Mouse (Mus musculus): ENCODE results near the gene Oas1a.
"Not testable (repeated sequence)": the region's sequence is repeated elsewhere in the genome, so short reads cannot be mapped to it uniquely, and the experiment has no call there.

- TF ChIP-seq CTCF, EP300 (IDR thresholded peaks at IDR 0.05; ENCODE audit: low read depth): not testable (repeated sequence)
These were observed 13.5 kb downstream of the Oas1a start for GRCm38 (mm10) chr5:120893866-120894265.

Data from liver, postnatal 0 days (tissue).